Mouse (Mus musculus): ENCODE data around the gene Fpr2. TPM values are rescaled to one million over a fixed set of nuclear protein-coding genes. Genes with fewer than 3 reads are reported as not detected.
A peak's percentile ranks its signal among the peaks of the same experiment; 100 is the strongest.
"Not testable (repeated sequence)": the region's sequence is repeated elsewhere in the genome, so short reads cannot be mapped to it uniquely, and the experiment has no call there.

Fpr2 gene
- 0.14 and 0.15 TPM in 2 replicates for polyA plus RNA-seq (2015; fragmentation: Nextera tagmentation; extraction: Ambion mirVana)

DNA sequence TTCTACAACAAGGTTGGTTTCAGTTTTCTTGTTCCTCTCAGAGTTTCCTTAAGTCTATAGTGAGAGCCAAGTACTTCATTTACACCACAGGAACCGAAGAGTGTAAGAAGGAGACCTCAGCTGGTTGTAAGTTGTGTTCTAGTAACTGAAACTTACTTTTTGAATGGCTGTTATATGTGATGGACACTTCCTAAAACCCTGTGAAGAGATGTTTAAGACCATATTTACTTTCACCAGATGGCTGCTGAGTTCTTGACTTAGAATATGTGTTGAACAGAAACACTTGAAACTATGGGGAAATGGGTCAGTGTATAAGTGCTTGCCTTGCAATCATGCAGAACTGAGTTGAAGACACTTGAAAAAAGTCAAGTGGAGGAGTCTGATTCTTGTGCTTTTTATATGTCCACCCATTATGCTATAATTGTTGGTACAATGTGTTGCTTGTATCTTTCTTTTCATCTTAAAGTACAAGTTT is at the start of gene Fpr2, which contains the start of gene Fpr3:
Gene Fpr2, plus strand, starts transcription at position 51 of the 475 bp plus-strand sequence.
Gene Fpr3, plus strand, starts transcription at position 79 of the 475 bp plus-strand sequence.
- H3K27me3 ChIP-seq (ENCODE audit: insufficient read depth, low read length) = no peaks in the 10 kb centered on the region
- no peak for ATAC-seq (ENCODE audit: low FRiP score, low TSS enrichment)
- H3K27ac ChIP-seq (ENCODE audit: low read length) = no peak within 1 kb of the TSS
- H3K4me3 ChIP-seq (ENCODE audit: low read length) = no peak within 1 kb of the TSS
- H3K4me1 ChIP-seq (ENCODE audit: insufficient read depth, low read length) = no peaks in the 10 kb centered on the region
- WGBS = 63% methylated on average over 1 of the region's 1 CpGs
- no peaks in the 10 kb centered on the region for H3K36me3 ChIP-seq (ENCODE audit: insufficient read depth, low read length)
- H3K9me3 ChIP-seq (ENCODE audit: low read length) = no peaks in the 10 kb centered on the region
- H3K4me2 ChIP-seq (replicated peaks; ENCODE audit: low read depth, low read length) = no peak within 1 kb of the TSS
- H3K9ac ChIP-seq (replicated peaks; ENCODE audit: low read length) = no peak within 1 kb of the TSS

GRCm38 (mm10) chr17:17837919-17838701 is 49.5 kb upstream of the Fpr2 start:
- peak overlapping the region; percentile 45 for H3K4me3 ChIP-seq (ENCODE audit: low read length)
- peak overlapping the region; percentile 58 for H3K9ac ChIP-seq (replicated peaks; ENCODE audit: low read length)
- H3K36me3 ChIP-seq (ENCODE audit: insufficient read depth, low read length) = peaks cover 24% of the 10 kb centered on the region
- no peaks in the 10 kb centered on the region for H3K9me3 ChIP-seq (ENCODE audit: low read length)
- under 1% methylated on average over 35 of the region's 43 CpGs for WGBS
- H3K27ac ChIP-seq (ENCODE audit: low read length) = peak overlapping the region; percentile 89
- peak overlapping the region; percentile 64 for H3K4me2 ChIP-seq (replicated peaks; ENCODE audit: low read depth, low read length)
- peaks cover 45% of the 10 kb centered on the region for H3K4me1 ChIP-seq (ENCODE audit: insufficient read depth, low read length)
- peak; percentile 99 for ATAC-seq (ENCODE audit: low FRiP score, low TSS enrichment)
- H3K27me3 ChIP-seq (ENCODE audit: insufficient read depth, low read length) = no peaks in the 10 kb centered on the region

- no peaks in the 10 kb centered on the region for H3K27me3 ChIP-seq (ENCODE audit: insufficient read depth, low read length)
- H3K27ac ChIP-seq (ENCODE audit: low read length) = no peak overlapping the region
- ATAC-seq (ENCODE audit: low FRiP score, low TSS enrichment) = no peak
- peaks cover 22% of the 10 kb centered on the region for H3K36me3 ChIP-seq (ENCODE audit: insufficient read depth, low read length)
- no peak overlapping the region for H3K4me2 ChIP-seq (replicated peaks; ENCODE audit: low read depth, low read length)
- no peak overlapping the region for H3K4me3 ChIP-seq (ENCODE audit: low read length)
- no peaks in the 10 kb centered on the region for H3K9me3 ChIP-seq (ENCODE audit: low read length)
- peaks cover 36% of the 10 kb centered on the region for H3K4me1 ChIP-seq (ENCODE audit: insufficient read depth, low read length)
- no peak overlapping the region for H3K9ac ChIP-seq (replicated peaks; ENCODE audit: low read length)
- WGBS = 93% methylated on average over 2 of the region's 2 CpGs
Observed at GRCm38 (mm10) chr17:17839276-17839675, 48.3 kb upstream of the Fpr2 start.

DNA sequence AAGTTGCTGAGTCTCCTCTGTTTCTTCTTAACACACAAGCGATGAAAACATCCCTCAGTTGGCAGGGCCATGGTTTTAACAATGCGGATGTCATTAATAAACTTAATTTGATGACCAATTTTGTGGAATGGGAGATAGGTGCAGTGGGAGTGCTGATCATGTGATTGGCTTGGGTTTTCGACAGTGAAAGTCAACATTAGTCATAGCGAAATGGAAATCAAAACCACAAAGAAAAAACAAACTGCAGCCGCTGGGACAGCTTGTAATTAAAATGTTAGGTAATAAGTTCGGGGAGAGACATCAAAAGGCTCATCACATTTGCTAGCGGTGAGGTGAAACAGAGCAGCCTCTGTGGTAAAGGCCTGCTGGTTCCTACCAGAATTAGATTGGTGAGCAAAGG is 46.8 kb upstream of the Fpr2 start:
- Histone ChIP-seq H3K4me3 (ENCODE audit: low read length) (no peak overlapping the region), H3K4me1 (ENCODE audit: insufficient read depth, low read length) (peaks cover 22% of the 10 kb centered on the region), H3K27ac (ENCODE audit: low read length) (no peak overlapping the region), H3K9ac (replicated peaks; ENCODE audit: low read length) (no peak overlapping the region), H3K4me2 (replicated peaks; ENCODE audit: low read depth, low read length) (no peak overlapping the region), H3K9me3 (ENCODE audit: low read length) (no peaks in the 10 kb centered on the region), H3K27me3 (ENCODE audit: insufficient read depth, low read length) (no peaks in the 10 kb centered on the region), H3K36me3 (ENCODE audit: insufficient read depth, low read length) (peaks cover 22% of the 10 kb centered on the region)
- WGBS = 87% methylated on average over 7 of the region's 7 CpGs
- no peak for ATAC-seq (ENCODE audit: low FRiP score, low TSS enrichment)

- H3K9me3 ChIP-seq (ENCODE audit: low read length) = no peaks in the 10 kb centered on the region
- H3K27me3 ChIP-seq (ENCODE audit: insufficient read depth, low read length) = no peaks in the 10 kb centered on the region
- H3K9ac ChIP-seq (replicated peaks; ENCODE audit: low read length) = no peak overlapping the region
- no peak overlapping the region for H3K4me2 ChIP-seq (replicated peaks; ENCODE audit: low read depth, low read length)
- H3K36me3 ChIP-seq (ENCODE audit: insufficient read depth, low read length) = peaks cover 17% of the 10 kb centered on the region
- WGBS = 70% methylated on average over 27 of the region's 27 CpGs
- peaks cover 3% of the 10 kb centered on the region; the same call in 1 of the 2 replicates for H3K4me1 ChIP-seq (ENCODE audit: insufficient read depth, low read length)
- H3K27ac ChIP-seq (ENCODE audit: low read length) = no peak overlapping the region
- ATAC-seq (ENCODE audit: low FRiP score, low TSS enrichment) = peak; percentile 67
- H3K4me3 ChIP-seq (ENCODE audit: low read length) = no peak overlapping the region
Observed at GRCm38 (mm10) chr17:17843534-17844261, 43.9 kb upstream of the Fpr2 start.

- H3K4me2 ChIP-seq (replicated peaks; ENCODE audit: low read depth, low read length); H3K27me3 ChIP-seq (ENCODE audit: insufficient read depth, low read length); H3K4me3 ChIP-seq (ENCODE audit: low read length); H3K4me1 ChIP-seq (ENCODE audit: insufficient read depth, low read length); ATAC-seq (ENCODE audit: low FRiP score, low TSS enrichment); H3K9ac ChIP-seq (replicated peaks; ENCODE audit: low read length); H3K9me3 ChIP-seq (ENCODE audit: low read length); H3K27ac ChIP-seq (ENCODE audit: low read length): not testable (repeated sequence)
- WGBS = 81% methylated on average over 3 of the region's 3 CpGs
- H3K36me3 ChIP-seq (ENCODE audit: insufficient read depth, low read length) = peaks cover 17% of the 10 kb centered on the region
Observed at GRCm38 (mm10) chr17:17844606-17845005, 43.0 kb upstream of the Fpr2 start.

DNA sequence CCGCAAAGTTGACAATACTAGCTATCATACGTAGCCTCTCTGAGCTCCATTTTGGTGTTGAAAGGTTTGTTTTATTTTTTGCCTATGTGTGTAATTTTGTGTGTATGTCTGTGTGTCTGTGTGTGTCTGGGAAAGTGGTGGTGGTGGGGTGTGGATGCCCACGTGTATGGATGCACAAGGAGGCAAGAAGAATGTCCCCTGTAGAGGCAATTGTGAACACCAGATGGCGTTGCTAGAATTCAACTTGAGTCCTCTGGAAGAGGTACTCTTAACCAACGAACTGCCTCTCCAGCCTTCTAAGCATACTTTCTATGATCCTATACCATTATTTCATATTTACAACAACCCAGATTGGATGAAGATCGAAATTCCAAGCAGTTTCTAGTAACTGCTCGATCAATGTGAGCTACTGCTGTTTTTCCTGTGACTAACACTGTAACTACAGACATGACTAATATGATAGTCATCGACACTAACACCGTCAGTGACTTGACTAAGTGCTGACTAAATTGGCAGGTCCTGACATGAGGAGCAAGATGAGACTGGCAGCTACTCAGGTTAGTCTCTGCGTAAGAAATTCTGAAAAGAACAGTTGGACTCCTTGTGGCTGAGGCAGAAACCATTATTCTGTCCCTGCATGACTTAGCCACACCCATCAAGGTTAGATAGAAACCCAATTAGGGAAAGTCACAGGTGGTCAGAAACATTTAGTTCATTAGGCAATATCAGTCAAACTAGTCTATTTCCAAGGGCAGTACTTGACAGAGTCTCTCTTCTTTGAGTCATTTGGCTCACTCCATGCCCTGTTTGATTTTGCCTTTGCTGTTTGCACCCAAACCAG is 42.2 kb upstream of the Fpr2 start:
- 76% methylated on average over 10 of the region's 10 CpGs for WGBS

DNA sequence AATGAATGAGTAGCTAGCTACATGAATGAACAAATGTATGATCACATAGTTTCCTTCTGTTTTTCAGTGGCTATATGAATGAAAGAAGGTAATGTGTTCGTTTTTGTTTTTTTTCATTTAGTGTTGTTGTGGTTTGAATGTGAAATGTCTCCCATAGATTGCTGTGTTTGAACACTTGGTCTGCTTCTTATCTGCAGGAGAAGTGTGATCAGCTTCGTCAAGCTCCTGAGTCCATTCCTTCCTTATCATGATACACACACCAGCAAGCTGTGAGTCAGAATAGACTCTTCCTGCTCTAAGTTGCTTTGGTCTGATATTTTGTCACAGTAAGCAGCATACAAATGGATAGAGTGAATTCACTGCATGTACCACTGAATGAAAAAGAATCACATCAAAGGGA is 38.6 kb upstream of the Fpr2 start:
- Histone ChIP-seq H3K9me3 (ENCODE audit: low read length) (no peaks in the 10 kb centered on the region), H3K4me3 (ENCODE audit: low read length) (no peak overlapping the region), H3K27ac (ENCODE audit: low read length) (no peak overlapping the region), H3K27me3 (ENCODE audit: insufficient read depth, low read length) (no peaks in the 10 kb centered on the region; the same call in 1 of the 2 replicates), H3K36me3 (ENCODE audit: insufficient read depth, low read length) (0 out of 2 replicates have a peak, but pooled peaks cover 5% of the 10 kb centered on the region), H3K4me2 (replicated peaks; ENCODE audit: low read depth, low read length) (no peak overlapping the region), H3K9ac (replicated peaks; ENCODE audit: low read length) (no peak overlapping the region), H3K4me1 (ENCODE audit: insufficient read depth, low read length) (no peaks in the 10 kb centered on the region)
- no peak for ATAC-seq (ENCODE audit: low FRiP score, low TSS enrichment)
- WGBS = 84% methylated on average over 2 of the region's 2 CpGs

More for the DNA sequence above, 42.2 kb upstream of the Fpr2 start:
- Histone ChIP-seq H3K9ac (replicated peaks; ENCODE audit: low read length) (no peak overlapping the region), H3K9me3 (ENCODE audit: low read length) (no peaks in the 10 kb centered on the region), H3K27ac (ENCODE audit: low read length) (no peak overlapping the region), H3K4me2 (replicated peaks; ENCODE audit: low read depth, low read length) (no peak overlapping the region), H3K4me3 (ENCODE audit: low read length) (no peak overlapping the region), H3K27me3 (ENCODE audit: insufficient read depth, low read length) (no peaks in the 10 kb centered on the region; the same call in 1 of the 2 replicates), H3K4me1 (ENCODE audit: insufficient read depth, low read length) (no peaks in the 10 kb centered on the region), H3K36me3 (ENCODE audit: insufficient read depth, low read length) (peaks cover 15% of the 10 kb centered on the region)
- ATAC-seq (ENCODE audit: low FRiP score, low TSS enrichment) = no peak
